Mouse (Mus musculus): Measurements from ENCODE around the gene 1110032A03Rik. TPM values are rescaled to one million over a fixed set of nuclear protein-coding genes. Genes with fewer than 3 reads are reported as not detected.

The 1110032A03Rik gene
- polyA plus RNA-seq, 1 experiment from 2014 or later, result 55.0 TPM

DNA sequence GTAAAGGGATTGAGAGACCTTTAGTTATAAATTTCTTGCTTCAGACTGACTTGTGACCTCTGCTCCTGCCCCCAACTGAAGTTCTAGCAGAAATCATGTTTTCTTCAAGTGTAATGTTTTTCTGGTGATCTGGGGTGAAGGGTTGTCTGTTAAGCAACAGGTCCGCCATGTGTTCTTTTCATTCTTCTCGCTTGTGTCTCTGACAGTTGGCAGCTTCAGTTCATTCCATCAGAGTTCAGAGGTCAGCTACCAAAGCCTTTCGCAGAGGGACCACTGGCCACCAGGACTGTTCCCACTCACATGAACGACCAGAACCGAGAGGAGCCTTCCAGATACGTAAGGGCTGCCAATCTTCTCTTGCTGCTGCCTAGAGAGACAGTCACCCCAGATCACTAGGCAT is 33.2 kb upstream of the 1110032A03Rik start:
- Histone ChIP-seq H3K9me3 (no peaks in the 10 kb centered on the region), H3K9ac (no peak overlapping the region), H3K4me3 (no peak overlapping the region), H3K4me1 (replicated peaks) (no peaks in the 10 kb centered on the region), H3K36me3 (peaks cover 68% of the 10 kb centered on the region), H3K27ac (replicated peaks) (no peak overlapping the region), H3K27me3 (no peaks in the 10 kb centered on the region), H3K4me2 (no peak overlapping the region)
- 85% methylated on average over 6 of the region's 6 CpGs for WGBS
- ATAC-seq (ENCODE audit: low FRiP score, low read depth), result no peak

DNA sequence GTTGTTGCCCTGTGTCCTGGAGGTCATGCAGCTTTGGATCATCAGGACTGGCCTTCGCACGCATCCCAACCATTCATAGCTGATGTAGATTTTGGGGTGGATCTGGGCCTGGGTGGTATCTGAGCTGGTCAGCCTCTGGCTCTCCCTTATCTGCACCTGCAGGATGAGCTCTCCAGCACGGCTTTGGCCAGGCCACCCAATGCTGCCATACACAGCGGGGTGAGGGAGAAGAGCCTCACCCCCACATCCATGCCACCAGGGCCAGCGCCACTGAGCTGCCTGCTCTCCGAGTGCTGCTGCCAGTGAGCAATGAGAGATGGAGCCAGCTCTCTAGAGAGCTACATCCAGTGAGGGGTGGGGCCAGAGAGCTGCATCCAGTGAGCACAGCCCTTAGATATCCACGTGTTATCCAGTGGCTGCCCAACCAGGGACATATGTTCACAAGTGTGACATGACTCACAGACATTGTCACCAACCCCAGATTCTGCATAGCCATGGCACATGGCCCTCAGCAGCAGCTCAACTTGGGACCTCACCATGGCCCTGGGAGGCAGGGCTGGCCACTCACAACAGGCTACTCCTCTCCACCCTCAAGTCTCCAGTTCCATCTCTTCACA is 27.8 kb upstream of the 1110032A03Rik start:
- ATAC-seq (ENCODE audit: low FRiP score, low read depth), result no peak
- Histone ChIP-seq H3K9ac (no peak overlapping the region), H3K4me1 (replicated peaks) (no peaks in the 10 kb centered on the region), H3K4me3 (no peak overlapping the region), H3K27me3 (no peaks in the 10 kb centered on the region), H3K27ac (replicated peaks) (no peak overlapping the region), H3K4me2 (no peak overlapping the region), H3K9me3 (no peaks in the 10 kb centered on the region), H3K36me3 (peaks cover 47% of the 10 kb centered on the region)
- WGBS, result 92% methylated on average over 7 of the region's 7 CpGs

GRCm38 (mm10) chr9:50800985-50801384 is 25.7 kb upstream of the 1110032A03Rik start:
- 70% methylated on average over 2 of the region's 2 CpGs for WGBS

DNA sequence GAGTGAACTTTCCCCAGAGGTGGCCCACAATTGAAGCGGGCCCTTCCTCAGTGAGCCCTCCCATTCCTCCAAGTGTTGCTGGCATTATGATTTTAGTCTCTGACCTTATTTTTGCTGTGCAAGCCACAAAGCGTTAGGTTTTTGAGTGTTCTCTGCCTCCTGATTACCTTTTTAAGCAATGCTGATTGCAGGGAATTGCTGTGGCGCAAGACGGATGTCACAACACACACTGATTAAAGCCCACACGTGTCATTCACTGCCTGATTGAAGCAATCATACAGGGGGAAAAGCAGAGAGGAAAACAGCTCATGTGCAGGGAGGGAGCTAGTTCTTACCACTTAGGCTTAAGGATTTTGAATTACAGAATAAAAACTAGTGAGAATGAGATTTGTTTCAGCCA is 23.0 kb upstream of the 1110032A03Rik start:
- Histone ChIP-seq H3K4me3 (no peak overlapping the region), H3K9ac (no peak overlapping the region), H3K4me2 (no peak overlapping the region), H3K27me3 (no peaks in the 10 kb centered on the region), H3K4me1 (replicated peaks) (no peaks in the 10 kb centered on the region), H3K36me3 (peaks cover 32% of the 10 kb centered on the region), H3K27ac (replicated peaks) (no peak overlapping the region), H3K9me3 (no peaks in the 10 kb centered on the region)
- WGBS, result 91% methylated on average over 5 of the region's 5 CpGs
- ATAC-seq (ENCODE audit: low FRiP score, low read depth), result no peak

More at GRCm38 (mm10) chr9:50800985-50801384, 25.7 kb upstream of the 1110032A03Rik start:
- no peak overlapping the region for H3K4me3 ChIP-seq
- H3K36me3 ChIP-seq, result peaks cover 42% of the 10 kb centered on the region
- H3K9ac ChIP-seq, result no peak overlapping the region
- H3K4me1 ChIP-seq (replicated peaks), result no peaks in the 10 kb centered on the region
- no peaks in the 10 kb centered on the region for H3K27me3 ChIP-seq
- ATAC-seq (ENCODE audit: low FRiP score, low read depth), result no peak
- H3K9me3 ChIP-seq, result no peaks in the 10 kb centered on the region
- H3K4me2 ChIP-seq, result no peak overlapping the region
- H3K27ac ChIP-seq (replicated peaks), result no peak overlapping the region

DNA sequence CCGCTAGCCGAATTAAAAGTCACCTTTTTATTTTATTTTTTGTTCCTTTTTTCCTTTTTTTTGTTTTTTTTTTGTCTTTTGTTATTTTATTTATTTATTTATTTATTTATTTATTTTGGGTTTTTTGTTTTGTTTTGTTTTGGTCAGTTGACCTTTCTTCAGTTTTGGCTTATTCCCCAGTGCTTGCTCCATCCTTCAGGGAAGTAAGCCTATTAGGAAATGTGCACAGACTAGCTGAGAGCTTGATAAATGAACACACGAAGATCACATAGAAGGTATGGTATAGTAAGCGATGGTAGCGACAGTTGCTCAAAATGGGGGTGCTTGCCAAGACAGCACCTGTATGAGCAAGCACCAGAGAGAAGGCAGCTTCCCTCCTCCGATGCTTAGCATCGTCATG is 22.3 kb upstream of the 1110032A03Rik start:
- Histone ChIP-seq H3K4me2 (no peak overlapping the region), H3K27ac (replicated peaks) (no peak overlapping the region), H3K27me3 (no peaks in the 10 kb centered on the region), H3K4me3 (no peak overlapping the region), H3K9me3 (no peaks in the 10 kb centered on the region), H3K36me3 (peaks cover 31% of the 10 kb centered on the region), H3K4me1 (replicated peaks) (no peaks in the 10 kb centered on the region), H3K9ac (no peak overlapping the region)
- no peak for ATAC-seq (ENCODE audit: low FRiP score, low read depth)
- 97% methylated on average over 7 of the region's 7 CpGs for WGBS

DNA sequence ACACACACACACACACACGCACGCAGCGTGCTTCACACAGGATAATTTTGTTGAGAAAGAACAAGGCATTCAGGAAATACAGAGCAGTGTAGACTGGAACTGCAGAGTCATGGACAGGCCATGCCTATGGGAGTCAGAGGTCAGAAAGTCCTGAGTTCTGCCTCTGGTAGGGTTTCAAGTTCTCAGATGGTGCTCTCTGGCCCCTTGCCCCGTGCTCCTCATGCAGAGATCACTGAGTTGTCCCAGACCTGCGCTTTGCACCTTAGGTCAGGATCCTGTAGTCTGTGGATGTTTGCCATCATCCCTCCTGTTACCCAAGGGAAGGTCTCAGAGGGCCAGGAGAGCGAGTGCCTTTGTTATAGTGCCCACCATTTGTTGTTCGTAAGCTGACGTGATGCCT is 21.5 kb upstream of the 1110032A03Rik start:
- WGBS, result 89% methylated on average over 8 of the region's 8 CpGs
- Histone ChIP-seq H3K4me2 (no peak overlapping the region), H3K4me1 (replicated peaks) (no peaks in the 10 kb centered on the region), H3K36me3 (peaks cover 37% of the 10 kb centered on the region), H3K9ac (no peak overlapping the region), H3K4me3 (no peak overlapping the region), H3K27me3 (no peaks in the 10 kb centered on the region), H3K9me3 (no peaks in the 10 kb centered on the region), H3K27ac (replicated peaks) (no peak overlapping the region)
- no peak for ATAC-seq (ENCODE audit: low FRiP score, low read depth)

DNA sequence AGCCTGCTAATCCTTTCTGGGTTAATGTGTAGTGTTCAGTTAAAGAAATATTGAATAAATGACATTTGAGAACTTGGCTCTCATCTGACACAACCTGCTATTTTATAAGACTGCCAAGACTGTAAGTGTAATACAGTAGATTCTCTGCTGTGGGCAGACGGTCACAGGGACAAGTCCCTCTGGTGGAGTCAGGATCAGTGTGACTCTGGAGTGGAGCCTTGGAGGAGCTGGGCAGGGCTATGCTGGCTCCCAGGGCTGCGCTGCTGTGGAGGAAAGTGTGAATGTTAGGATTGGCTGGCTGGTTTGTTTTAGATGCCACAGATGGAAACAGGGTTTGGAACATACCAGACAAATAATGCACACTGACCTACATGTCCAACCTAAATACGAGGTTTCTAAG is 19.9 kb upstream of the 1110032A03Rik start:
- no peaks in the 10 kb centered on the region for H3K27me3 ChIP-seq
- H3K4me2 ChIP-seq, result no peak overlapping the region
- WGBS, result 89% methylated on average over 3 of the region's 3 CpGs
- no peak overlapping the region for H3K9ac ChIP-seq
- no peak overlapping the region for H3K27ac ChIP-seq (replicated peaks)
- no peaks in the 10 kb centered on the region for H3K9me3 ChIP-seq
- peaks cover 42% of the 10 kb centered on the region for H3K36me3 ChIP-seq
- no peaks in the 10 kb centered on the region for H3K4me1 ChIP-seq (replicated peaks)
- ATAC-seq (ENCODE audit: low FRiP score, low read depth), result no peak
- H3K4me3 ChIP-seq, result no peak overlapping the region

GRCm38 (mm10) chr9:50782155-50782554 is 6.8 kb upstream of the 1110032A03Rik start:
- no peak overlapping the region for H3K27ac ChIP-seq (replicated peaks)
- no peak for ATAC-seq (ENCODE audit: low FRiP score, low read depth)
- no peak overlapping the region for H3K4me3 ChIP-seq
- peaks cover 4% of the 10 kb centered on the region; the same call in 1 of the 2 replicates for H3K4me1 ChIP-seq (replicated peaks)
- no peak overlapping the region for H3K9ac ChIP-seq
- H3K36me3 ChIP-seq, result peaks cover 76% of the 10 kb centered on the region
- H3K27me3 ChIP-seq, result no peaks in the 10 kb centered on the region
- H3K9me3 ChIP-seq, result no peaks in the 10 kb centered on the region
- 71% methylated on average over 2 of the region's 2 CpGs for WGBS
- no peak overlapping the region for H3K4me2 ChIP-seq

- WGBS, result 66% methylated on average over 11 of the region's 11 CpGs
- H3K27me3 ChIP-seq, result no peaks in the 10 kb centered on the region
- H3K36me3 ChIP-seq, result peaks cover 21% of the 10 kb centered on the region
- no peaks in the 10 kb centered on the region for H3K9me3 ChIP-seq
- peak overlapping the region; percentile 98 for H3K9ac ChIP-seq
- H3K4me2 ChIP-seq, result peak overlapping the region; percentile 80
- no peak for ATAC-seq (ENCODE audit: low FRiP score, low read depth)
- H3K27ac ChIP-seq (replicated peaks), result peak overlapping the region; percentile 95
- peaks cover 32% of the 10 kb centered on the region for H3K4me1 ChIP-seq (replicated peaks)
- H3K4me3 ChIP-seq, result peak overlapping the region; percentile 95
Observed at GRCm38 (mm10) chr9:50776162-50776760, 941 bp upstream of the 1110032A03Rik start.

- Histone ChIP-seq H3K4me2 (peak overlapping the region; percentile 80), H3K4me3 (peak overlapping the region; percentile 95), H3K9me3 (no peaks in the 10 kb centered on the region), H3K27me3 (no peaks in the 10 kb centered on the region), H3K4me1 (replicated peaks) (peaks cover 32% of the 10 kb centered on the region), H3K27ac (replicated peaks) (peak overlapping the region; percentile 95), H3K36me3 (peaks cover 15% of the 10 kb centered on the region), H3K9ac (peak overlapping the region; percentile 98)
- ATAC-seq (ENCODE audit: low FRiP score, low read depth), result peak; percentile 76
- under 1% methylated on average over 30 of the region's 30 CpGs for WGBS
Observed at GRCm38 (mm10) chr9:50775662-50776126, 374 bp upstream of the 1110032A03Rik start.

DNA sequence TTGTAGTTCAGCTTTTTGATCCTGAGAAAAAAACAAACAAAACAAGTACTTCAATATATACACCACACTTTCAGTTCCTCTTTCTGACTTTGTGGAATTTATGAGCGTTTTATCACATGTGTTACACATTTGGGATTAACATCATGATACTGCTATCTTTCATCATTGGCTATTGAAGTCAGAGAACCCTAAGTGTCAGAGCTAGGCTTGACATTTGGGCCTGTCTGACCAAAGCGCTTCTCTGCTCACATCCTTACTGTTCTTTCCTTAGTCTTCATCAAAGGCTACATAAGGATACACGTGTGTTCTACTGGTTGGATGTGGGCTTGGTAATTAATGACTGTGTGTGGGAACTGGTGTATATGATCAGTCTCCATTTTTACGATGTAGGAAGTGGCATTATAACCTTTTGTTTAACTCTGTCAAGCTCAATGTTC is 1.3 kb downstream of the 1110032A03Rik start:
- peak overlapping the region; percentile 80 for H3K4me2 ChIP-seq
- H3K9ac ChIP-seq, result peak overlapping the region; percentile 98
- H3K36me3 ChIP-seq, result no peaks in the 10 kb centered on the region
- no peaks in the 10 kb centered on the region for H3K9me3 ChIP-seq
- ATAC-seq (ENCODE audit: low FRiP score, low read depth), result no peak
- WGBS, result 73% methylated on average over 4 of the region's 4 CpGs
- peak overlapping the region; percentile 95 for H3K27ac ChIP-seq (replicated peaks)
- peaks cover 39% of the 10 kb centered on the region for H3K4me1 ChIP-seq (replicated peaks)
- peak overlapping the region; percentile 95 for H3K4me3 ChIP-seq
- no peaks in the 10 kb centered on the region for H3K27me3 ChIP-seq

DNA sequence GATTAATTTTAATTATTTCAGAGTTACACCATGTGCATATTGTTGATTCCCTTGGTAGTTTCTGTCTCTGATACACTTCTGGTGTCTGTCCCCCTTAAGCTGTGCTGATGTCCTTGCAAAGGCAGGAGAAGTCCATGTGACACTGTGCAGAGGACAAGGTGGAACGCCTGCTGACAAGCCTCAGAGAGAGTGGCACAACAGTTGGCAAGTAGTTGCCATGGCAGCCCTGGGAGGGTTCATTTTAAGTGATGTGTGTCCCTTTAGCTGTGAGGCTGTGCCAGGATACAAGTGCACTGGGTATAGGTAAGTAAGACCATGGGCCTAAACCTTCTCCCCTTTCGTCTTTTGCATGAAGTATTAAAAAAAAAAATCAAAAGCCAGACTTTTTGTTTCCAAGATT is 5.3 kb downstream of the 1110032A03Rik start:
- Histone ChIP-seq H3K27me3 (no peaks in the 10 kb centered on the region), H3K9me3 (no peaks in the 10 kb centered on the region), H3K4me1 (replicated peaks) (peaks cover 37% of the 10 kb centered on the region), H3K4me3 (no peak overlapping the region), H3K9ac (no peak overlapping the region), H3K27ac (replicated peaks) (no peak overlapping the region), H3K4me2 (no peak overlapping the region), H3K36me3 (no peaks in the 10 kb centered on the region)
- ATAC-seq (ENCODE audit: low FRiP score, low read depth), result no peak
- WGBS, result 78% methylated on average over 2 of the region's 2 CpGs
